Mouse (Mus musculus) cerebellum, postnatal 25 days (tissue): ENCODE measurements around the gene D930048N14Rik.
A peak's percentile ranks its signal among the peaks of the same experiment; 100 is the strongest.
"Not testable (repeated sequence)": the region's sequence is repeated elsewhere in the genome, so short reads cannot be mapped to it uniquely, and the experiment has no call there.

Experiments
- DNase-seq, 2 experiments: peaks; one replicate each; pipeline ENCODE4 v3.0.0; 2021; ENCODE audit warnings: mixed read lengths in 2 of 2

Gene D930048N14Rik

GRCm38 (mm10) chr11:51653736-51654135 lies 3.0 kb downstream of the D930048N14Rik start:
- DNase-seq: no peak

GRCm38 (mm10) chr11:51654891-51655290 lies 4.1 kb downstream of the D930048N14Rik start:
- DNase-seq: no peak

GRCm38 (mm10) chr11:51656798-51657521 lies 6.2 kb downstream of the D930048N14Rik start:
- no peak for DNase-seq

DNA sequence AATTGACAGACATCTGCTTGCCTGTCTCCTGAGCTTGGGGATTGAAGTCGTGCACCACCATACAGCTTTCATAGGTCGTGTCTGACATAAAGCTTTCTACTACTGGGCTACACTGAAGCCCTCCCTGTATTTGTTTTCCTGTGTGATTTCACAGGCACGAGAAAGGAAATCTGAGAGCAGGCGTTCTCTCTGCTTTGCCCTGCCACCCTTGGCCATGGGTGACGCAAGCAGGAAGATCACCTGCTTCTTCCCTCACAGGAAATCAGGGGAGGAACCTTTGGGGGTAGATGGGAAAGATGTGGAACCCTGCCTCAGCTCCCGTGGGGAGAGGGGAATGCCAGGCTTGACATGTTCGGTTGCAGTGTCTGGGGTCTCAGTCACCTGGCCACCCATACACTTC lies 7.5 kb downstream of the D930048N14Rik start:
- DNase-seq: no peak

- DNase-seq: no peak
These were observed 8.0 kb downstream of the D930048N14Rik start for GRCm38 (mm10) chr11:51658705-51659104.

DNA sequence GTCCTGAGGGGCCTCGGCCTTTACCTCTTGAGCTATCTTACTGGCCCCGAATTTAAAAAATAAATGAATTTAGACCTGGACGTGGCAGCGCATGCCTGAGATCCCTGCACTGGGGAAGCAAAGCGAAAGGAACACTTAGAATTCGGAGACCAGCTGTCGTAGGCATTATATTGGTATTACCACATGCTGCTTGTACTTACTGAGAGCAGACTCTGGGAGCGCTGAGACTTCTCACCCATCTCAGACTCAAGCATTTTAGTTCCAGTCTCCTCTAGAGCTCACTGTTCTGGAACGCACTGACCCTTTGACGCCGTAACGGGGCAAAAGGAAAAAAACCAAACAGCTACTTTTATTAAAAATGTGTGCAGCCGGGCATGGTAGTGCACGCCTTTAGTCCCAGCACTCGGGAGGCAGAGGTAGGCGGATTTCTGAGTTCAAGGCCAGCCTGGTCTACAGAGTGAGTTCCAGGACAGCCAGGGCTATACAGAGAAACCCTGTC lies 11.2 kb downstream of the D930048N14Rik start:
- no peak for DNase-seq

GRCm38 (mm10) chr11:51662632-51663031 lies 11.9 kb downstream of the D930048N14Rik start:
- no peak for DNase-seq

DNA sequence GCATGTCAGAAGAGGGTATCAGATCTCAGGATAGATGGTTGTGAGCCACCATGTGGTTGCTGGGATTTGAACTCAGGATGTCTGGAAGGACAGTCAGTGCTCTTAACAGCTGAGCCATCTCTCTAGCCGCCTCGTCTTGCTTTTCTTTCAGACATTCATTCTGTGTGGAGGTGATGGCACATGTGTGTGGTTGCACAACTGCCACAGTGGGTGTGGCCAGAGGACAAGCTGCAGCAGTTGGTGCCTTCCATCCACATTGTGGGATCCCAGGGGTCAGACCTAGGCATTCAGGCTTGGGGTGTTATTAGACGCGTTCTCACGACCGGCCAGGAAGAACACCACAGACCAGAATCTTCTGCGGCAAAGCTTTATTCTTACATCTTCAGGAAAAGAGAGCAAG lies 14.0 kb downstream of the D930048N14Rik start:
- DNase-seq: not testable (repeated sequence)

DNA sequence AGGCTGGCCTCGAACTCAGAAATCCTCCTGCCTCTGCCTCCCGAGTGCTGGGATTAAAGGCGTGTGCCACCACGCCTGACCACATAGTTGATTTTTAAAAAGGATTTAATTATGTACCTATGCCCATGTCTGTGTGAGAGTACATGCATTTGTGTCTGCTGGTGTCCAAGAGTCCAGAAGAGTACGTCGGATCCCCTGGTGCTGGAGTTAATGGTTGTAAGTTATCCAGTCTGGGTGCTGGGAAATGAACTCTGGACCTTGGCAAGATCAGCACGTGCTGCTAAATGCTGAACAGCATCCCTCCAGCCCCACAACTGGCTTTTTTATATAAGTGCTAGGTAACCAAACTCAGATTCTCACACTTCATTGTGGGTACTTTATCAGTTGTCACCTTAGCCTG lies 20.1 kb downstream of the D930048N14Rik start:
- no peak for DNase-seq

- DNase-seq: no peak
These were observed 20.6 kb downstream of the D930048N14Rik start for GRCm38 (mm10) chr11:51671376-51671775.

GRCm38 (mm10) chr11:51673291-51673690 lies 22.5 kb downstream of the D930048N14Rik start:
- DNase-seq: peak in 1 of 2 experiments; percentile 9

GRCm38 (mm10) chr11:51675386-51675785 lies 24.6 kb downstream of the D930048N14Rik start:
- DNase-seq: no peak

GRCm38 (mm10) chr11:51677737-51678418 lies 27.1 kb downstream of the D930048N14Rik start:
- no peak for DNase-seq

- no peak for DNase-seq
These were observed 28.7 kb downstream of the D930048N14Rik start for GRCm38 (mm10) chr11:51679466-51679865.

DNA sequence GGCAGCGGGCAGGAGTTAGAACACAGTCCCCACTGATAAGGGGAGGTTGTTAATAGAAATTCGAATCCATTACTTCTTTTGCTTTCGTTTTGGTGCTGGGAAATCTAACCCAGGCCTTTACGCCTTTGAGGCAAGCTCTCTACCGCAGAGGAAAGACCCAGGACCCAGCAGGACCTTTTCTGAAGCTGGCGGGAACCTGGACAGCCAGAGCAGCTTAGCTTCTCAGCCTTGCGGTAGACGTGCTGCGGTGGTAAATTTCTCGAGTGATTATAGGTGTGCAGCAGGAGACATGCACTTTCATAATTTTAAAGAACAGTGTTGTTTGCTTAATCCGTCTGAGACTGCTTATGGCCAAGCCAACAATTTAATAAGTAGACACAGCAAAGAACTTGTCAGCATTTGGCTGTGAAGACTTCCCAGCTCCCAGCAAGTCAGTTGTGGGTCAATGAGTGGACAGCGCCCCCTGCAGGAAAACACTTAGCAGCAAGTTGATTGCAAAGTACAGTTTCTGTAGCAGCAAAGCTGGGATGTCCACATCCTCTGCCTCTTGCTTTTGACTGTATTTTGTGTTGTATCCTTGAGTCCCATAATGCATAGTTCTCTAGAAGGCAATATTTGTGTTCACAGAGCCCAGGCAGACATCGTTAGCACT lies 30.7 kb downstream of the D930048N14Rik start:
- peak; percentile 84 to 92 for DNase-seq

DNA sequence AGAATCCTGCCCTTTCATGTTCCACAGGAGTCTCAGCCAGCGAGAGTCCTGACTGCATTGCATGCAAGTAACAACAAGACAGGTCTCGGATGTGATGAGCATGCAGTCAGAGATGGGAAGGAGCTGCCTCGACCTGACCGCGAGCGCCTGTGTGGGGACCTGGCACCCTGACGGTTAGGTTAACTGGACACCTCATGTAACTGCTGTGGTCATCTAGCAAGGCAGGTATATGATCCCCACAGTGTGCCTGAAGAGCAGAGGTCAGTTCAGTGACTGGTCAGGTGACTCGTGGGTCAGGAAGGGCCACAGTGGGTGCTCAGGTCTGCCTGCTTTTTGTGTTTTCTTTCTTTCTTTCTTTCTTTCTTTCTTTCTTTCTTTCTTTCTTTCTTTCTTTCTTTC lies 31.2 kb downstream of the D930048N14Rik start:
- no peak for DNase-seq

- DNase-seq: peak; percentile 100
These were observed 37.9 kb downstream of the D930048N14Rik start, which contains the start of gene 0610009B22Rik for GRCm38 (mm10) chr11:51688330-51689328. TSS of gene 0610009B22Rik (minus strand) at chr11:51688874.

DNA sequence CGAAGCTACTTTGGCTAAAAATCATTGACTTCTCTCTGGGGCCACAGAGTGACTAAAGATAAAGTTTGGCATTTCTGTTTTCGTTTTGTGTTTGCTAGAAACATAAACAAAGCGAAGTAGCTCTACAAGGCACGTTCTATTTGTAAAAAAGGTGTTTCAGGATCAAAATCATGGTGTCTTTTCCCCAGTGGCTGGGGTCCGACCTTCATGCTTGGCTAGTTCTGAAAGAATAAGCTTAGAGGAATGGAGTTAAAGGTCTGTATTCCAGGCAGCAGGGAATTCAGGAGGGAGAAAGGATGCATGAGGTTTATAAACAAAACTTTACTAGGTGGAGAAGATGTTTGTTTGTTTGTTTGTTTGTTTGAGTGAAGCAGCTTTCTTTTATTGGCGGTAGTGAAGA lies 38.6 kb downstream of the D930048N14Rik start:
- DNase-seq: peak in 1 of 2 experiments; percentile 15

DNA sequence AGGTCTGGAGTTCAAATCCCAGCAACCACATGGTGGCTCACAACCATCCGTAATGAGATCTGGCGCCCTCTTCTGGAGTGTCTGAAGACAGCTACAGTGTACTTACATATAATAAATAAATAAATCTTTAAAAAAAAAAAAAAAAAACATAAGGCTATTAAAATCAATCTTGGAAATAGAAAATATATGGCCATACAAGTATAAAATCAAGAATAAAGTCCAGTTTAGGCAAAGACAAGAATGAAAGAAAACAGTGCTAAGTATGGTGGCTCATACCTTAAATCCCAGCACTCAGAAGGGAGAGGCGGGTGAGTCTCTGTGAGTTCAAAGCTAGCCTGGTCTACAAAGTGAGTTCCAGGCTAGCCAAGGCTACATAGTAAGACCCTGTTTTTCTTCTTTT lies 39.8 kb downstream of the D930048N14Rik start:
- not testable (repeated sequence) for DNase-seq

- no peak for DNase-seq
These were observed 44.2 kb downstream of the D930048N14Rik start for GRCm38 (mm10) chr11:51694984-51695383.

DNA sequence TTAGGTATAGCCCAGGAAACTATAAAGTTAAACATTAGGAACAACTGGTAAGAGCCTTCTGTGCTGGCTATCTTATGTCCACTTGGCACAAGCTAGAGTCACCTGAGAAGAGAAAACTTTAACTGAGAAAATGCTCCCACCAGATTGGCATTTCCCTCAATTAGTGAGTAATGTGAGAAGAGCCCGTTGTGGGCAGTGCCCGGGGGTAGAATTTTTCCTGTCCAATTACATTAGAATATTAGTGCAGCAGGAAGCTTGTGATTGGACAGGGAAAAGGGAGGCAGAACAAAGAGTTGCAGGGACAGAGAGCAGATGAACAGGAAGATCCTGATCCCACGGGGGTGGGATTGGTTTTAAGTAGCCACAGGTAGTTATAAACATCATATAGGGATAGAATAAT lies 52.1 kb downstream of the D930048N14Rik start:
- DNase-seq: no peak

GRCm38 (mm10) chr11:51703379-51703998 lies 52.7 kb downstream of the D930048N14Rik start:
- DNase-seq: peak in 1 of 2 experiments; percentile 28
